Mouse (Mus musculus): ENCODE results near the gene Trim62. TPM values are rescaled to one million over a fixed set of nuclear protein-coding genes. Genes with fewer than 3 reads are reported as not detected.
A peak's percentile ranks its signal among the peaks of the same experiment; 100 is the strongest.

Gene Trim62
- polyA plus RNA-seq, 1 experiment = 3.1 TPM

GRCm38 (mm10) chr4:128905251-128905650 is 21.9 kb downstream of the Trim62 start:
- WGBS = 70% methylated on average over 8 of the region's 8 CpGs
- no peak for DNase-seq (ENCODE audit: low read depth, low spot score)

GRCm38 (mm10) chr4:128906757-128907156 is 23.4 kb downstream of the Trim62 start:
- DNase-seq (ENCODE audit: low read depth, low spot score) = no peak
- WGBS = 82% methylated on average over 8 of the region's 8 CpGs

- WGBS = 55% methylated on average over 12 of the region's 12 CpGs
- no peak for DNase-seq (ENCODE audit: low read depth, low spot score)
Observed at GRCm38 (mm10) chr4:128907238-128907968, 24.0 kb downstream of the Trim62 start.

DNA sequence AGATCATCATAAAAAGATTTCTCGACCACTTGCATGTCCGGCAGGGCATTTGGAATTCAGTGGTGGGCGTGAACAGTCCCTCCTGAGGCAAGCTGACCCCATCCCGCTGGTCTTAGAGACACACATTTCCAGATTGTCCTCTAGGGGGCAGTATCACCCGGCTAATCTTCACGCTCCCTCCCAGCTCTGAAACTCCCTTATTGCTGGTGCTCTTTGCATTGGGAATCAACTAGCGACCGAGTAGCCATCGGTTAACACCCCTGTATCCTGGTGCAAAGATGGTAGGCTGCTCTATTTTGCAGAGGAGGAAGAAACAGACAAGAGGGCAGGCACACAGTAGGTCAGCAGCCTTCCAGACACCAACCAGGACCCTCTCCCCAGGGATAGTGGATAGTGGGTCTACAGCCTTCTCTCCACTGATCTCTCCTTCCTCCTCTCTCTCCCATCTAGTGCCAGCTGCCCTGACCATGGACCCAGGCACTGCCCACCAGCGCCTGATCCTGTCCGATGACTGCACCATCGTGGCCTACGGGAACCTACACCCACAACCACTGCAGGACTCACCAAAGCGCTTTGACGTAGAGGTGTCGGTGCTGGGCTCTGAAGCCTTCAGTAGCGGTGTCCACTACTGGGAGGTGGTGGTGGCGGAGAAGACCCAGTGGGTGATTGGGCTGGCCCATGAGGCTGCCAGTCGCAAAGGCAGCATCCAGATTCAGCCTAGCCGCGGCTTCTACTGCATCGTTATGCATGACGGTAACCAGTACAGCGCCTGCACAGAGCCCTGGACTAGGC is 25.4 kb downstream of the Trim62 start:
- WGBS = 63% methylated on average over 24 of the region's 24 CpGs
- DNase-seq (ENCODE audit: low read depth, low spot score) = peak; percentile 51

DNA sequence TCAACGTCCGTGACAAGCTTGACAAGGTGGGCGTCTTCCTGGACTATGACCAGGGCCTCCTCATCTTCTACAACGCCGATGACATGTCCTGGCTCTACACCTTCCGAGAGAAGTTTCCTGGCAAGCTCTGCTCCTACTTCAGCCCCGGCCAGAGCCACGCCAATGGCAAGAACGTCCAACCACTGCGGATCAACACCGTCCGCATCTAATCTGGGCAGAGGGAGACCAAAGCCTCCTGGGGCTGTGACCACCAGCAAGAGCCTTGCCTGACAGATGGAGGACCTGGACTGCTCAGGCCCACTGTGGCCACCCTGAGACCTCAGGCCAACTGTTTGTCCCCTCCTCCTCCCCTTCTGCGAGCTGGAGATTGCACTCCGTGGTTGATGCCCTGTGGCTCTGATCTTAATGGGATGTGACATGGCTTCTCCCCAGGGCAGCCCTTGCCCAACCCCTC is 26.0 kb downstream of the Trim62 start:
- WGBS = 83% methylated on average over 14 of the region's 14 CpGs
- DNase-seq (ENCODE audit: low read depth, low spot score) = no peak

DNA sequence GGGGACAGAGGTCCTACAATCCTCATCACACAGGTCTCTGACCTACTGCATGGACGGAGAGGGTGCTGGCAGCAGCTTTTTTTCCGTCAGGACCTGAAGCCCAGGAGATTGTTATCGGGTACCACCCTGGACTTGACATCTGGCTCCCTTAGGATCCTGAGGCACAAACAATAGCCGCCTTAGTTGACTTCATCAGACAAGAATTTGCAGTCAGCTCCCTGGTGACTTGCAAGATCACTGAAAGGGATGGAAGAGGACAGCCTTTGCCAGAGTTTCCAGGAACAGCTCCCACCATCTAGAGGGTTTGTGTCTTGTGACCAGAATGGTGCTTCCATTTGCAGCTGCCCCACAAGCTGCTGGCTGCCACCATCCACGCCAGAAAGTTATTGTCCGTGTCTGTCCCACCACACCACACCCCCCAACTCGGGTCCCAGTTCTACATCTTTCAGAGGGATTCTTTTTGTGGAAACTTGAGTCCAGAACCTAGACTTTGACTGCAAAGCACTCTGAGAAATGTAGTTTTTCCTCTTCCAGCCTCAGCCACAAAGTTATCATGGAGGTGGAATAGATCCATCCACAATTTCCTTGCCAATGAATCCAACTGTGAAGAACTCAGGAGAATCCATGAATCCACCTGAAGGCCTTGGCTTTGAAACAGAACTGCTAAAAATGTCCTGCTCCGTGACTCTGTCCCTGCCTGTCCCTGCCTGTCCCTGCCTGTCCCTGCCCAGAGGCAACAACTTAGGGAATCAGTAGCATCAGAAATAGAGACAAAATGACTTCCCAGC is 27.1 kb downstream of the Trim62 start:
- WGBS = 78% methylated on average over 8 of the region's 8 CpGs
- DNase-seq (ENCODE audit: low read depth, low spot score) = no peak

GRCm38 (mm10) chr4:128912085-128912484 is 28.7 kb downstream of the Trim62 start:
- WGBS = 53% methylated on average over 10 of the region's 10 CpGs
- peak; percentile 56 for DNase-seq (ENCODE audit: low read depth, low spot score)

- 20% methylated on average over 4 of the region's 4 CpGs for WGBS
- no peak for DNase-seq (ENCODE audit: low read depth, low spot score)
Observed at GRCm38 (mm10) chr4:128913794-128914193, 30.4 kb downstream of the Trim62 start.

- DNase-seq (ENCODE audit: low read depth, low spot score) = no peak
- WGBS = 40% methylated on average over 3 of the region's 3 CpGs
Observed at GRCm38 (mm10) chr4:128917119-128917518, 33.7 kb downstream of the Trim62 start.

GRCm38 (mm10) chr4:128917756-128918155 is 34.4 kb downstream of the Trim62 start:
- 89% methylated on average over 6 of the region's 6 CpGs for WGBS
- no peak for DNase-seq (ENCODE audit: low read depth, low spot score)

DNA sequence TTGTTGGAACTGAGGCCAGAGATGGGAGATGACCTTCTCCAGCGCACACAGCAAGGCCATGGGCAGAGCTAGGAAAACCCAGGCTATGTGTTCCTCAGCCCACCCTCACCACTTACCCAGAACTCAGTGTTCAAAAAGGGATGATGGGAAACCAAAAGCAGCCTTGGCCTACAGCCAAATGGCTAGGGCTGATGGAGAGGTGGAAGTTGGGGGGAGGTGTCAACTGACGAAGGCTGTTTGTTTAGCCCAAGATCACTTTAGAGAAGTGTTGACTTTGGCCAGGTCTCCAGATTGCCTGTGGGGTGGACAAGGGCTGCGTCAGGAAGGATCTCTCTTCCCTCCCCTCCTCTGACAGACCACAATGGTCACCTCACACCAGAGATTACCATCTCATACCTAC is 34.8 kb downstream of the Trim62 start:
- WGBS = 33% methylated on average over 3 of the region's 3 CpGs
- DNase-seq (ENCODE audit: low read depth, low spot score) = no peak

GRCm38 (mm10) chr4:128919106-128919505 is 35.7 kb downstream of the Trim62 start:
- DNase-seq (ENCODE audit: low read depth, low spot score) = no peak
- 21% methylated on average over 10 of the region's 10 CpGs for whole genome bisulfite sequencing

DNA sequence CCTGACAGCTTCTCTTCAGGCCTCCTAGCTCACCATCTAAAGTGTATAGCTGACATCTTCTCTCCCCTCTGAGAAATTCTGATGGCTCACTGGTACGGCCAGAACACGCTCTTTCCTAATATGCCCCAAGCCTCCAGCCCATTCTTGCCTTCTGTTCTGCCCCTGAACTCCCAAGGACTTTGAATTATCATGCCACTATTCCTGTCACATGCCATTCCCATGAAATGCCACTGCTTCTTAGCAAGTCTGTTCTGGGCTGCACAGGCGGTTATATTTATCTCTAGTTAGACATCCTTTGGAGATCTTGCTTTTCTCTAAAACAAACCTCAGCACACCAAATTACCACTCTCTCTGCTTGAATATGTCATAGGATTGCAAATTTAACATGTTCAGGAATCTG is 40.2 kb downstream of the Trim62 start:
- 89% methylated on average over 3 of the region's 3 CpGs for WGBS
- no peak for DNase-seq (ENCODE audit: low read depth, low spot score)

DNA sequence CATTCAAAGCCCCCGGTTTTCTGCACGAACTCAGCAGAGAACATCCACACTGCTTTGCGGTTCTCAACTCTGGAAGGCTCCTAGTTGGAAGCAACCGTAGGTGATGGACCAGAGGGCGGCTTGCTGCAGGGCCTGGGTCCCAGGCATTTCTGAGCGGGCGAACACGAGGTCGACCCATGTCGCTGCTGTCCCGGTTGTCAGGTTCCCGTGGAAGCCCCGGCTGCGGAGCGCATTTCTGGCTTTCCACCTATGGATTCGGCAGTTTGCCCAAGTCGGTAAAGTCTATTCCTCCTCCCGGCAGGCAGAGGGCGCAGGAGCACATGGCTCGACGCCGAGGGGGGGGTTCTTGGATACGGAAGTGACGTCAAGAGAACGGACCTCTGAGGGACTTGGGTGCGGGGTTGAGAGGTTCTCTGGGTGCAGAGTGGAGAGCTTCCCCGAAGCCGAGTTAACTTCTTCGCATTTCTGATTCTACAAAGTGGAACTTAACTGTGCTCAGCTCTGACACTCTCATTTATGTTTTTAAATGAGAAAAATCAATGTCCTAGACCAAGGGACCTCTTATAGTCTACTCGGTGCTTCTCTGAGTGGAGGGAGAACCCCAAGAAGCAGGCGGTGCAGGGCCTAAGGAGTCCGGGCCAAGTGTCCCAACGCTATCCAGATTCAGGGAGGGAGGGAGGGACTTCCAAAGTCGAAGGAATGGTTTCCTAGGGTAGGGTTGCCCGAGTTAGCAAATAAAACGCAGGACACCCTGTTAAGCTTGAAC is 41.6 kb downstream of the Trim62 start:
- DNase-seq (ENCODE audit: low read depth, low spot score) = peak; percentile 63
- 12% methylated on average over 36 of the region's 36 CpGs for WGBS

DNA sequence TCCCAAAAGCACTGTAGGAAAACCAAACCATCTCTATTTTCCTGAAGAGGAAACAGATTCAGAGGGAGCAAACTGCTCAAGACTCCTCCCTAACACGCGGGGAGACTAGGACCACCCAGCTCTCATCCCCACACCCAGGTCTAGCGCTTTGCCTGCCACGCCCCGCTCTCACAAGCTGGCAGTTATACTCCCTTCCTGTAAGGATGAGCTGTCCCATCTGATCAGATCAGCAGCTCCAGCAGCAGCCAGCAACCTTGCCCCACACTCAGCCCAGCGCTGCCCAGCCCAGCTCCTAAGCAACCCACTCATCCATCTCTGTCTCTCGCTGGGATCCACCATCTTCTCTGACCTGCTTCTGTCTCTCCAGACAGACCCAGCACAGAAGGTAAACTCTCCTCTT is 49.4 kb downstream of the Trim62 start:
- DNase-seq (ENCODE audit: low read depth, low spot score) = no peak
- 45% methylated on average over 7 of the region's 7 CpGs for WGBS

GRCm38 (mm10) chr4:128935595-128935994 is 52.2 kb downstream of the Trim62 start:
- DNase-seq (ENCODE audit: low read depth, low spot score) = no peak
- 66% methylated on average over 5 of the region's 5 CpGs for WGBS

- 55% methylated on average over 3 of the region's 3 CpGs for WGBS
- no peak for DNase-seq (ENCODE audit: low read depth, low spot score)
Observed at GRCm38 (mm10) chr4:128942346-128942745, 59.0 kb downstream of the Trim62 start.

DNA sequence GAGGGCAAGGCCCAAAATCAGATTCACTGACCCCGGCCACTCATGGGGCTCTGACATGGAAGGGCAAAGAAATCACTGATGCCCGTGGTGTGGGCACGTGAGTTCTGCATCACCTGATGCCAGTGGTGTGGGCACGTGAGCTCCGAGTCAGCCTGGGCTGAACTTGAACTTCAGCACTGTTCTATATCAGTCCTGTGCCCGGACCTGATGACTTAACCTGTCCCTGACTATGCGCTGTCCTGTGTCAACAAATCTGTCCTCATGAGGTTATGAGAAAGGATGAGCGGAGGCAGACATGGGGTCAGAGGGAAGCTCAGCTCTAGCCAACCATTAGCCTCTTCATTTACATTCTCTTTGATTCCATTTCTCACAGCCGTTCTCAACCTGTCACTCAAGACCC is 63.4 kb downstream of the Trim62 start:
- no peak for DNase-seq (ENCODE audit: low read depth, low spot score)
- WGBS = 83% methylated on average over 9 of the region's 9 CpGs

- no peak for DNase-seq (ENCODE audit: low read depth, low spot score)
- WGBS = 12% methylated on average over 18 of the region's 18 CpGs
Observed at GRCm38 (mm10) chr4:128947326-128947933, 64.0 kb downstream of the Trim62 start.
